Mouse (Mus musculus): ENCODE measurements around the gene Card10.

GRCm38 (mm10) chr15:78850944-78851343 lies 48.1 kb upstream of the Card10 start:
- TF ChIP-seq CTCF (IDR thresholded peaks at IDR 0.05) (no peak), POLR2A (IDR thresholded peaks at IDR 0.05; ENCODE audit: insufficient read depth, low read depth, low read length) (0 out of 2 replicates have a peak, but pooled peaks have one; percentile 10), EP300 (IDR thresholded peaks at IDR 0.05; ENCODE audit: insufficient read depth, low read depth, low read length) (no peak)

Data from heart, adult 2 months (tissue).